Mouse (Mus musculus) cerebellum, adult (tissue): ENCODE measurements around the gene Gimap5.

ENCODE experiments used
- ATAC-seq: cut with Nextera tagmentation; 2 replicates; pipeline ENCODE4 v1.9.2; 2017; ENCODE audit warnings: mild to moderate bottlenecking, moderate library complexity, mixed read lengths; ENCODE audit not compliant: insufficient number of reproducible peaks, low FRiP score, low TSS enrichment

Gimap5 gene

DNA sequence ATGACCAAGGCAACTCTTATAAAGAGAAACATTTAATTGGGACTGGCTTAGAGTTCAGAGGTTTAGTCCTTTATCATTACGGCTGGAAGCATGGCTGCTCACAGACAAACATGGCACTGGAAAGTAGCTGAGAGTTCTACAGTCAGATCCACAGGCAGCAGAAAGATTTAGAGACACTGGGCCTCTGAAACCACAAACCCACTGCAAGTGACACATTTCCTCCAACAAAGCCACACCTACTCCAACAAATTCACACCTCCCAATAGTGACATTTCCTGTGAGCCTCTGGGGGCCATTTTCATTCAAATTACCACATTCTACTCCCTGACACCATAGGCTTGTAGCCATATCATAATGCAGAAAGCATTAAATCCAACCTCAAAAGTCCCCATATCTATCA is 55.9 kb downstream of the Gimap5 start:
- no peak for ATAC-seq

DNA sequence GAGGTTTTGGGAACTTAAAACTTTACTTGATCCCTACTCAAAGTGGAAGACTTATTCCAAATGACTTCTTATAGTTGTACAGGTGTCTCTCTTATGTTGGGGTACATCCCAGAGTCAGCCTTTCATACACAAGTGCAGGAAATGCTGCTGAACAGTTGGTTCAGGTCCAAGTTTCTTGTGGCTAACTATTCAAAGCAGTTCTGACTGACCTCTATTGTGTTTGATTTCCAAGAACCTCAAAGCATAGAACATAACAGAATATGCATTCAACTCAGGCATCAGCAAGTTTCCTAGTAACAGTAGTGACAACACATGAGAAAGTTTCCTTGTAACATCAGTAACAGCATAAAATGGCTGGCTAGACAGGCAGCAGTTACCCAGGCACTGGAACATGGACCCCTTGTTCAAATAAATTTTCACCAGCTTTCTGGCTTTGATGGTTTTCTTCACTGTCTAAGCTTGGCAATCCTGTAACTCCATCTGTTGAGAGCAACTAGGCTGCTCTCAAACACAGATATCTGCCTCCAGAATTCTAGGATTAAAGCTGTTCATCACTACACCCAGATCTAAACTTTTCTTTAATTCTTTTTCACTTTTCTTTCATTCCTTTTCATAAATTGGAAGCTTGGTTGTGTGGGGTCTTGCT is 57.5 kb downstream of the Gimap5 start:
- ATAC-seq = no peak
